Mouse (Mus musculus) lung, embryonic 15.5 days (tissue): ENCODE measurements around the gene Spaca3. TPM values are rescaled to one million over a fixed set of nuclear protein-coding genes. Genes with fewer than 3 reads are reported as not detected.

Source experiments
- ATAC-seq: fragments of 200-750 bp; cut with Nextera tagmentation; 2 replicates; pipeline ENCODE4 v1.8.0; 2017; ENCODE audit warnings: moderate number of reproducible peaks, borderline replicate concordance; ENCODE audit not compliant: low FRiP score, low TSS enrichment; ENCODE audit errors: extremely low read depth
- H3K27ac ChIP-seq: fragments of 300-500 bp; sonication (generic); 2 replicates; pipeline ENCODE4 v1.5.1; 2015; ENCODE audit warnings: moderate library complexity, mild to moderate bottlenecking, inconsistent platforms
- H3K27me3 ChIP-seq: fragments of 300-500 bp; sonication (generic); 2 replicates; pipeline ENCODE4 v1.6.1; 2015; ENCODE audit warnings: inconsistent platforms
- H3K36me3 ChIP-seq: fragments of 300-500 bp; sonication (generic); 2 replicates; pipeline ENCODE4 v1.6.1; 2015; ENCODE audit warnings: inconsistent platforms
- H3K4me1 ChIP-seq: fragments of 300-500 bp; sonication (generic); 2 replicates; pipeline ENCODE4 v1.6.1; 2015; ENCODE audit warnings: inconsistent platforms
- H3K4me2 ChIP-seq: fragments of 300-500 bp; sonication (generic); 2 replicates; pipeline ENCODE4 v1.6.1; 2015; ENCODE audit warnings: inconsistent platforms, mild to moderate bottlenecking, moderate library complexity
- H3K4me3 ChIP-seq: fragments of 300-500 bp; sonication (generic); 2 replicates; pipeline ENCODE4 v1.5.1; 2015; ENCODE audit warnings: mild to moderate bottlenecking, inconsistent platforms
- H3K9ac ChIP-seq: fragments of 300-500 bp; sonication (generic); 2 replicates; pipeline ENCODE4 v1.6.1; 2015; ENCODE audit warnings: inconsistent platforms
- H3K9me3 ChIP-seq: fragments of 300-500 bp; sonication (generic); 2 replicates; pipeline ENCODE4 v1.6.1; 2016; ENCODE audit warnings: inconsistent platforms
- WGBS: fragments of 180-500 bp; shearing (Covaris S2); methylation state at CpG from one replicate; pipeline ENCODE4 v1.1.7; 2015; 5-methylcytosine and 5-hydroxymethylcytosine counted together
- polyA plus RNA-seq: library from polyadenylated mRNA; unstranded; fragments of >200 nt; fragmentation: Nextera tagmentation; extraction: Ambion mirVana; gene quantifications from 2 replicates; pipeline ENCODE4 v1.2.1, GENCODE M21; 2015

Spaca3 gene
- polyA plus RNA-seq, 1 experiment from 2014 or later: not detected

- WGBS: 58% methylated on average over 17 of the region's 17 CpGs
- Histone ChIP-seq H3K36me3 (no peaks in the 10 kb centered on the region), H3K27ac (no peak overlapping the region), H3K9ac (no peak overlapping the region), H3K27me3 (no peaks in the 10 kb centered on the region), H3K4me2 (no peak overlapping the region), H3K4me1 (0 out of 2 replicates have a peak, but pooled peaks cover 3% of the 10 kb centered on the region), H3K4me3 (no peak overlapping the region), H3K9me3 (no peaks in the 10 kb centered on the region)
- ATAC-seq: no peak
Observed at GRCm38 (mm10) chr11:80872509-80873474, 14.6 kb downstream of the Spaca3 start.

- H3K9ac ChIP-seq: no peak overlapping the region
- H3K9me3 ChIP-seq: no peaks in the 10 kb centered on the region
- ATAC-seq: peak; percentile 73; the same call in 1 of the 2 replicates
- H3K4me2 ChIP-seq: no peak overlapping the region
- H3K27ac ChIP-seq: peak overlapping the region; percentile 55
- 34% methylated on average over 11 of the region's 11 CpGs for WGBS
- no peak overlapping the region for H3K4me3 ChIP-seq
- no peaks in the 10 kb centered on the region for H3K36me3 ChIP-seq
- no peaks in the 10 kb centered on the region for H3K27me3 ChIP-seq
- 0 out of 2 replicates have a peak, but pooled peaks cover 7% of the 10 kb centered on the region for H3K4me1 ChIP-seq
Observed at GRCm38 (mm10) chr11:80877131-80877651, 19.0 kb downstream of the Spaca3 start.

- H3K27ac ChIP-seq: no peak overlapping the region
- H3K9ac ChIP-seq: no peak overlapping the region
- no peaks in the 10 kb centered on the region for H3K27me3 ChIP-seq
- no peaks in the 10 kb centered on the region for H3K9me3 ChIP-seq
- 48% methylated on average over 2 of the region's 2 CpGs for WGBS
- no peak overlapping the region for H3K4me2 ChIP-seq
- H3K4me3 ChIP-seq: no peak overlapping the region
- H3K36me3 ChIP-seq: no peaks in the 10 kb centered on the region
- H3K4me1 ChIP-seq: 0 out of 2 replicates have a peak, but pooled peaks cover 7% of the 10 kb centered on the region
- ATAC-seq: no peak
Observed at GRCm38 (mm10) chr11:80878026-80878425, 19.9 kb downstream of the Spaca3 start.

GRCm38 (mm10) chr11:80882229-80882810 lies 24.2 kb downstream of the Spaca3 start:
- H3K27me3 ChIP-seq: no peaks in the 10 kb centered on the region
- 73% methylated on average over 7 of the region's 7 CpGs for whole genome bisulfite sequencing
- no peak overlapping the region for H3K9ac ChIP-seq
- H3K4me3 ChIP-seq: no peak overlapping the region
- H3K4me1 ChIP-seq: 0 out of 2 replicates have a peak, but pooled peaks cover 4% of the 10 kb centered on the region
- ATAC-seq: no peak
- H3K4me2 ChIP-seq: no peak overlapping the region
- H3K27ac ChIP-seq: no peak overlapping the region
- H3K9me3 ChIP-seq: no peaks in the 10 kb centered on the region
- H3K36me3 ChIP-seq: no peaks in the 10 kb centered on the region

- no peaks in the 10 kb centered on the region for H3K27me3 ChIP-seq
- H3K4me2 ChIP-seq: no peak overlapping the region
- no peaks in the 10 kb centered on the region for H3K36me3 ChIP-seq
- H3K9me3 ChIP-seq: no peaks in the 10 kb centered on the region
- ATAC-seq: no peak; the same call in 1 of the 2 replicates
- WGBS: 70% methylated on average over 6 of the region's 6 CpGs
- no peak overlapping the region for H3K27ac ChIP-seq
- H3K4me3 ChIP-seq: no peak overlapping the region
- no peaks in the 10 kb centered on the region for H3K4me1 ChIP-seq
- no peak overlapping the region for H3K9ac ChIP-seq
Observed at GRCm38 (mm10) chr11:80884521-80885231, 26.5 kb downstream of the Spaca3 start.

- H3K4me3 ChIP-seq: no peak overlapping the region
- WGBS: 66% methylated on average over 7 of the region's 7 CpGs
- H3K9me3 ChIP-seq: no peaks in the 10 kb centered on the region
- H3K27me3 ChIP-seq: no peaks in the 10 kb centered on the region
- H3K4me2 ChIP-seq: no peak overlapping the region
- no peak for ATAC-seq
- H3K4me1 ChIP-seq: no peaks in the 10 kb centered on the region
- no peak overlapping the region for H3K9ac ChIP-seq
- no peak overlapping the region for H3K27ac ChIP-seq
- no peaks in the 10 kb centered on the region for H3K36me3 ChIP-seq
Observed at GRCm38 (mm10) chr11:80886365-80886764, 28.2 kb downstream of the Spaca3 start.

GRCm38 (mm10) chr11:80887021-80887420 lies 28.9 kb downstream of the Spaca3 start:
- no peaks in the 10 kb centered on the region for H3K9me3 ChIP-seq
- no peak overlapping the region for H3K4me2 ChIP-seq
- no peak overlapping the region for H3K4me3 ChIP-seq
- ATAC-seq: no peak
- whole genome bisulfite sequencing: 57% methylated on average over 3 of the region's 3 CpGs
- H3K27ac ChIP-seq: no peak overlapping the region
- no peaks in the 10 kb centered on the region; the same call in 1 of the 2 replicates for H3K27me3 ChIP-seq
- H3K36me3 ChIP-seq: no peaks in the 10 kb centered on the region
- no peak overlapping the region for H3K9ac ChIP-seq
- no peaks in the 10 kb centered on the region for H3K4me1 ChIP-seq

GRCm38 (mm10) chr11:80889336-80890063 lies 31.3 kb downstream of the Spaca3 start:
- no peaks in the 10 kb centered on the region for H3K9me3 ChIP-seq
- no peak overlapping the region for H3K27ac ChIP-seq
- no peaks in the 10 kb centered on the region; the same call in 1 of the 2 replicates for H3K27me3 ChIP-seq
- no peak overlapping the region for H3K9ac ChIP-seq
- ATAC-seq: no peak
- H3K4me1 ChIP-seq: no peaks in the 10 kb centered on the region
- H3K4me2 ChIP-seq: no peak overlapping the region
- WGBS: 21% methylated on average over 7 of the region's 7 CpGs
- H3K36me3 ChIP-seq: no peaks in the 10 kb centered on the region
- no peak overlapping the region for H3K4me3 ChIP-seq

- no peaks in the 10 kb centered on the region for H3K4me1 ChIP-seq
- no peak for ATAC-seq
- no peak overlapping the region for H3K4me3 ChIP-seq
- H3K27me3 ChIP-seq: no peaks in the 10 kb centered on the region; the same call in 1 of the 2 replicates
- no peak overlapping the region for H3K9ac ChIP-seq
- no peak overlapping the region for H3K27ac ChIP-seq
- no peaks in the 10 kb centered on the region for H3K9me3 ChIP-seq
- no peaks in the 10 kb centered on the region for H3K36me3 ChIP-seq
- 84% methylated on average over 3 of the region's 3 CpGs for WGBS
- no peak overlapping the region for H3K4me2 ChIP-seq
Observed at GRCm38 (mm10) chr11:80895853-80896252, 37.7 kb downstream of the Spaca3 start.

GRCm38 (mm10) chr11:80900555-80900954 lies 42.4 kb downstream of the Spaca3 start:
- Histone ChIP-seq H3K9me3 (no peaks in the 10 kb centered on the region), H3K36me3 (no peaks in the 10 kb centered on the region), H3K9ac (no peak overlapping the region), H3K4me1 (no peaks in the 10 kb centered on the region), H3K4me2 (no peak overlapping the region), H3K4me3 (no peak overlapping the region), H3K27me3 (no peaks in the 10 kb centered on the region), H3K27ac (no peak overlapping the region)
- 54% methylated on average over 4 of the region's 4 CpGs for WGBS
- ATAC-seq: no peak

GRCm38 (mm10) chr11:80902664-80903063 lies 44.5 kb downstream of the Spaca3 start:
- no peak overlapping the region for H3K4me2 ChIP-seq
- H3K27me3 ChIP-seq: no peaks in the 10 kb centered on the region
- no peak overlapping the region for H3K27ac ChIP-seq
- no peak for ATAC-seq
- H3K4me3 ChIP-seq: no peak overlapping the region
- H3K36me3 ChIP-seq: no peaks in the 10 kb centered on the region
- H3K9me3 ChIP-seq: no peaks in the 10 kb centered on the region
- H3K9ac ChIP-seq: no peak overlapping the region
- 55% methylated on average over 7 of the region's 7 CpGs for WGBS
- H3K4me1 ChIP-seq: no peaks in the 10 kb centered on the region
